Mouse (Mus musculus): ENCODE results near the gene Ublcp1.

DNA sequence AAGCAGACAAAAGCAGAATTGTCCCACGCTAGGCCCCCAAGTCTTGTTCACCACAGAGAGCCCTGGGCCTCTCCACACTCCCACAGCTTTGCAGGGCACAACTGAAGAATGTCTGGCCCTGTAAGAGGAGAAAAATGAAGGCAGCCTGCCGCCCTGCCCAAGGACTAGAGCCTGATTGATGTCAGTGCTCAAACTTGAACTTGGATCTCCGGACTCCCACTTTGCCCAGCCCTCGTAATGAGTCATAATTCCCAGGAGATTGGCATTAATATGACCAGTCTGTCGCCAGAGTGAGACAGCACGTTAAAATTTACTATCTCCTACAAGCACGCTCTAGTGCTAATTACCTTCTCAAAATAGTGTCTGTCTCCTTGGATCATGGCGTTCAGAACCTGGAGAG lies 45.3 kb downstream of the Ublcp1 start:
- TF ChIP-seq GATA1 (IDR thresholded peaks at IDR 0.05; ENCODE audit: low read length) (no peak), TAL1 (IDR thresholded peaks at IDR 0.05; ENCODE audit: low read length) (no peak)

All from erythroblast, embryonic 14.5 days (primary cell).